Mouse (Mus musculus): ENCODE measurements around the gene Nckipsd.

DNA sequence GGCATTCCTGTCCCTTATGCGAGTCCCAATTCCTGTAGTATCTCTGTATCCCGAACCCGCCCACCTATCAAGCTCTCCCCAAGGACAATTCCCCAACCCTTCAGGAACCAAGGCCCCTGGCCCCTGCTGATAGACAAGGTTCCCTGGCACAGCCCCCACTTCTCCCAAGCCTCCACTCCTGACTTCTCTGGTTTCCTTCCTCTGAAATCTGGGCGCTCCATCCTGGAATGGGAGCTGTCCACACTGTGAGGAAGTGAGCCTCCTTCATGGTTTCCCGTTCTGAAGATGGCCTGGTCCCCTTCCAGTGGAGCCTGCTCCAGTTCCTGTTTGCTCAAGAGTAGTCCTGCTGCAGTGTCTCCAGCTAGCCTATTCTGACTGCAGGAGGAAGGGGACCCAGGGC is 1.0 kb downstream of the Nckipsd start:
- TF ChIP-seq CTCF (IDR thresholded peaks at IDR 0.05; ENCODE audit: low read depth): no peak
- no peak for TF ChIP-seq EP300 (IDR thresholded peaks at IDR 0.05; ENCODE audit: low read depth)
